Mouse (Mus musculus): ENCODE data around the gene Ust.

The Ust gene

DNA sequence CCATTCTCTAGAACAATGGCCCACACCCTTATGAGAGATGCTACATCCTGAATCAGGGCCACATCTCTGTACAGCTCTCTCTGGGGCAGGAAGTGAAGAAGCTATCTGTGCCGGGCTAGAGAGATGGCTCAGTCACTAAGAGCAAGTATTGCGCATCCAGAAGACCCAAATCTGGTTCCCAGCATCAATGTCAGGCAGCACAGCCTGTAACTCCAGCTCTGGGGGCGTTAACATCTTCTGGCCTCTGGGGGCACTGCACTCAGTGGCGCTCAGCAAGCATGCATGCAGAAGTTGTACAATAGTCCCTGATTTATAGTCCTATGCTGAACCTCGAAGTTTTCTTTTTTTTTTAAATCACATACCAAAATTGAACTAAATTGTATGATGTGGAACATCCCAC is 341.0 kb downstream of the Ust start:
- no peak for DNase-seq (ENCODE audit: low spot score in 2 of 2)

DNA sequence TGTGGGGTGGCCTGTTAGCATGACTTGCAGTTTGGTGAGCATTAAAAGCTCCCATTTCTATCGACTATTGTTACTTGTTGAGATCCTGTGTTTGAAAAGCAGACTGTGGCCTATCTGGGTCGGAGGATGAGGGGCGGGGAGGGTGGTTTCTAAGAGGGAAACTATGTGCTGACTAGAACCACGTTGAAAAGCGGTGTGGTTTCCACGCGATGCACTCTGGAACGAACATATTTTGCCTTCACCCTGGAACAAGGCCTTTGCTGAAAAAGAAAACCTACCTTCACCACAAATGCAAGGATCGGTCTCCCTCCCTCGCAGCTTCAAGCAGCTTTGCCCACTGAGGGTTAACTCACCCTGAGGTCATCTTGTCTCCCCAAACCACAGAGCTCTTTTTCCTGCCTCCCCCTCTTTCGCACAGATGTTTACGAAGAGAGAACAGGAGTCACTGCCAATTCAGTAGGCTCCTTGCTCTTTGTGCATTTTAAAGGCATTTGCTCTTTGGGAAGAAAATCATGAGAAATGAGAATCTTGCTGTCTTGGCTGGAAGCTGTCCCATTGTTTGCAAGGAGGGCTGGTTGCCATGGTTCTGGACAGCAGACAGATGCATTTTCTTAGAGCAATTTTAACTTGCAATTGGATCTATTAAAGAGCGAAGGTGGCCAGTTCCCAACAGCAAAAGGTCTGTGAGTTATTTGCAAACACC is 342.1 kb downstream of the Ust start:
- DNase-seq (ENCODE audit: low spot score in 2 of 2), result no peak

DNA sequence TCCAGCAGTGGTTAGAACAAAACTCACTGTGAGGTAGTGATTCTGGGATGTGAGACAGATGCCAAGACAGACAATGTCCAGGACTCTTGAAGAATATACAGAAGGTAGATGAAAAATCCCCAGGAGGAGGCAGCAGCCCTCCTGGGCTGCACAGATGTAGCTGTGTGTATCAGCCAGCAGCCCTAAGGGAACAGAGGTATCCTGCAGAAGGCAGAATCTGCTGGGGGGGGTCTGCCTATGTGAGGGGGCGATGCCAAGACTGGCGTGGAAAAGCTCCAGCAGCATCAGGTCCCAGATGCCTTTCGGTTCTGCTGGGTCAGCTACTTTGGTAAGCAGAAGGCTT is 342.6 kb downstream of the Ust start:
- DNase-seq (ENCODE audit: low spot score in 2 of 2), result no peak

DNA sequence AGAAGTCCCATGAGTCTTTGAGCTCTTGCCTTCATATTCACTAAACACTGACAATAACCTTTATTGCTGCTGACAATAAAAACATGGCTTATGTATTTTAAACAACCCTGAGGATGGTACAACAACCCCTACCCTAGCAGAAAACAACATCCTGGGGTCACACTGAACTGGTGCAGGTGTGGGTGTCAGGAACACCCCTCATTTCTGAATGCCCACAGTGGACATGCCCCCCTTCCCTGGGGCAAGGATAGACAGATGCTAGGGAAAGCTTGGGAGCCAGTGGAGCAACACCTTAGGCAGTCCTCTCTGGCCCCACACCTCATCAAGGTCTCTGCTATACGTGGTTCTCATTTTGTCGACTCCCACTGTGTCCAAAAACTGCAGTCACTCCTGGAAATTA is 343.9 kb downstream of the Ust start:
- DNase-seq (ENCODE audit: low spot score in 2 of 2), result no peak

DNA sequence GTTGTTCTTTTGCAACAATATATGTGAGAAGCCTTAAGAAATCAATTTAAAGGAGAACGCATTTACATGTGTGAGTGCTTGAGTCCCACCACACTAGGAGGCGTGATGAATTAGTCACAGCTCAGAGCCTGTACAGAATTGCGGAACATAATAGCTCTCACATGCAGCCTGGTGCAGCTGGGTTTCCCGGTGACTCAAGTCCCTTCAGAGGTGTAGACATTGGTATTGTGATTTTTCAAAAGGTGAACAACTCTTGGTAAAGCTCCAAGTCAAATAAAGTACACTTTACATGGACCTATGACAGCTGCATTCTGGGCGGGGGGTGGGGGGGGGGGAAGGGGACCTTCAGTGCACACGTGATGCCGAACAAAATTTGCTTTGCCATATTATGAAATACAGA is 344.4 kb downstream of the Ust start:
- no peak for DNase-seq (ENCODE audit: low spot score in 2 of 2)

DNA sequence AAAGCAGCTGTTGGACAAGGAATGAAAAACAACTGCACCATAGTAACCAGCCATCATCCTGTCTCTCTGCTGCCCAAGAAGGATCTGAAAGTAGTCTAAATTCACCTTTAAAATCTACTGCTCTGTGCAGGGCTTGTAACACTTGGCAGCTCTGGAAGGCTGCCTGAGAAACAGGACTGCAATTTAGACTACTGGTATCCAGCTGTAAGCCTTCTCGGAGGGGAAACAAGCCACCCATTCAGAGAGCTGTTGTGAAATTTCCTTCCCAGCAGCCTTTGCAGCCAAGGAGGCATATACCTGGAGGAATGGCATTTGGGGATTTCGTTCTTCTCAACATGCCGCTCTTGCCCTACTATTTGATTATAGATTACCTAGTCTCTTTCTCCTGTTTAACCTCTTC is 345.6 kb downstream of the Ust start:
- no peak for DNase-seq (ENCODE audit: low spot score in 2 of 2)

DNA sequence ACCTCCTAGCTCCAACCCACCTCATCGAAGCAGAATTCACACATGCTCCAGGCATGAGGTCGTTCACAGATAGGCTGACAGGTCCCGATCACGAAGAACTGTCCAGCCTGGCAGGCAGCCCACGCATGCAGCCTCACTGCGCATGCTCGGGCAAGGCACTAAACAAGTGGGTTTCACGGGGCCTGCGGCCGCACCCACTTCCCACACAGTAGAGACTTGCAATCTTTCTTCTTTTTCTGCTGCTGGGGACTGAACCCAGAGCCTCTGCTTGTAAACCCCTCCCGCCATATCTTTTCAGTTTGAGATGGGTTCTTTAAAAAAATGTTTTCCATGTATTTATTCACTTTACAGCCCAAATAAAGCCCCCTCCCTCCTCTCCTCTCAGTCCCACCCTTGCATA is 347.1 kb downstream of the Ust start:
- no peak for DNase-seq (ENCODE audit: low spot score in 2 of 2)
